Mouse (Mus musculus) heart, adult 11 months (tissue): ENCODE measurements around the gene Gm9268.
"Not testable (repeated sequence)": the region's sequence is repeated elsewhere in the genome, so short reads cannot be mapped to it uniquely, and the experiment has no call there.

Experiments used
- DNase-seq: peaks from one replicate; pipeline ENCODE4 v3.0.0; 2022

The Gm9268 gene

GRCm38 (mm10) chr7:43018465-43018864 lies at the start of gene Gm9268:
Gene Gm9268 (plus strand): TSS chr7:43018765.
- not testable (repeated sequence) for DNase-seq

- peak; percentile 92 for DNase-seq
Observed at GRCm38 (mm10) chr7:42980098-42980497, 38.5 kb upstream of the Gm9268 start.

- peak; percentile 29 for DNase-seq
Observed at GRCm38 (mm10) chr7:42980739-42981138, 37.8 kb upstream of the Gm9268 start.

- no peak for DNase-seq
Observed at GRCm38 (mm10) chr7:43077831-43078230, 59.3 kb downstream of the Gm9268 start.
